Mouse (Mus musculus) olfactory bulb, adult 2 months (tissue): Measurements from ENCODE around the gene Gnb1l.

ENCODE experiments used
- CTCF ChIP-seq: fragments of 200-500 bp; IDR thresholded peaks from 2 replicates; pipeline ENCODE4 v1.5.1; 2012; ENCODE audit warnings: low read depth, mild to moderate bottlenecking, low read length, moderate library complexity; ENCODE audit not compliant: insufficient read depth
- POLR2A ChIP-seq: fragments of 200-500 bp; IDR thresholded peaks from 2 replicates; pipeline ENCODE4 v1.6.1; 2012; ENCODE audit warnings: mild to moderate bottlenecking, low read depth, low read length, moderate library complexity; ENCODE audit not compliant: insufficient read depth

GRCm38 (mm10) chr16:18506524-18507199 is 8.1 kb downstream of the Gnb1l start:
- TF ChIP-seq POLR2A: no peak
- no peak for TF ChIP-seq CTCF
